Mouse (Mus musculus) ES-E14 (cell line): ENCODE data around the gene Ugt2a3. TPM values are rescaled to one million over a fixed set of nuclear protein-coding genes. Genes with fewer than 3 reads are reported as not detected.
"Not testable (repeated sequence)": the region's sequence is repeated elsewhere in the genome, so short reads cannot be mapped to it uniquely, and the experiment has no call there.

Experiments
- DNase-seq: peaks from one replicate; pipeline ENCODE4 v3.0.0-alpha.2; 2013; ENCODE audit warnings: low read depth, low spot score
- H3K27ac ChIP-seq: 2 replicates; pipeline ENCODE4 v1.5.1; 2012; ENCODE audit warnings: low read depth, mild to moderate bottlenecking, low read length, moderate library complexity, mixed read lengths; ENCODE audit not compliant: poor library complexity, insufficient read depth, severe bottlenecking
- H3K36me3 ChIP-seq: 2 replicates; pipeline ENCODE4 v1.6.1; 2012; ENCODE audit warnings: mild to moderate bottlenecking, low read length, moderate library complexity, mixed read lengths; ENCODE audit not compliant: control insufficient read depth, poor library complexity, insufficient read depth, severe bottlenecking
- H3K4me1 ChIP-seq, 2 experiments: fragments of 150-350 bp in 1 of 2; sonication (generic) in 1 of 2; 2 replicates each; pipeline ENCODE4 v1.6.1; 2012; ENCODE audit warnings: low read length in 2 of 2, mild to moderate bottlenecking in 1 of 2, mixed read lengths in 1 of 2; ENCODE audit not compliant: control insufficient read depth in 2 of 2, insufficient read depth in 2 of 2, poor library complexity in 1 of 2
- H3K4me3 ChIP-seq, 2 experiments: fragments of 150-350 bp in 1 of 2; sonication (generic) in 1 of 2; 2 replicates each; pipeline ENCODE4 v1.5.1; 2012; ENCODE audit warnings: low read length in 2 of 2, low read depth in 1 of 2, mild to moderate bottlenecking in 1 of 2, mixed read lengths in 1 of 2; ENCODE audit not compliant: insufficient read depth in 1 of 2, poor library complexity in 1 of 2, severe bottlenecking in 1 of 2
- H3K9ac ChIP-seq: 2 replicates; pipeline ENCODE4 v1.6.1; 2012; ENCODE audit warnings: low read depth, mild to moderate bottlenecking, low read length, mixed read lengths; ENCODE audit not compliant: poor library complexity, insufficient read depth, severe bottlenecking
- H3K9me3 ChIP-seq: fragments of 150-350 bp; sonication (generic); 2 replicates; pipeline ENCODE4 v1.6.1; 2012; ENCODE audit warnings: low read depth, mild to moderate bottlenecking, low read length; ENCODE audit not compliant: control insufficient read depth, insufficient read depth
- CHD2 ChIP-seq: IDR thresholded peaks from 2 replicates; pipeline ENCODE4 v1.6.1; 2014; ENCODE audit warnings: mild to moderate bottlenecking, low read depth, low read length, inconsistent platforms
- HCFC1 ChIP-seq: IDR thresholded peaks from 2 replicates; pipeline ENCODE4 v1.6.1; 2012; ENCODE audit warnings: low read length, inconsistent platforms, borderline replicate concordance; ENCODE audit not compliant: insufficient read depth
- MAFK ChIP-seq: IDR thresholded peaks from 2 replicates; pipeline ENCODE4 v1.6.1; 2014; ENCODE audit warnings: mild to moderate bottlenecking, low read depth, low read length, inconsistent platforms; ENCODE audit not compliant: insufficient read depth
- ZC3H11A ChIP-seq: IDR thresholded peaks from 2 replicates; pipeline ENCODE4 v1.6.1; 2012; ENCODE audit warnings: low read depth, mild to moderate bottlenecking, inconsistent platforms, low read length, borderline replicate concordance
- ZNF384 ChIP-seq: IDR thresholded peaks from 2 replicates; pipeline ENCODE4 v1.6.1; 2012; ENCODE audit warnings: low read depth, low read length, inconsistent platforms
- in situ Hi-C, 2 experiments: fragments of 600-800 bp; cut with MboI; formaldehyde crosslinking; loops; one replicate each; pipeline ENCODE4 v1.15.1; 2025; ENCODE audit warnings: low sequenced_read_pairs in 2 of 2, inconsistent platforms in 1 of 2; ENCODE audit not compliant: unreplicated experiment in 2 of 2
- total RNA-seq: library from RNA; depleted of rRNA; stranded (reverse); fragments of 300-350 nt; gene quantifications from 2 replicates; pipeline ENCODE4 v1.2.3, GENCODE M21; 2012; rRNA removed

The Ugt2a3 gene
- total RNA-seq, result not detected in 2 replicates

DNA sequence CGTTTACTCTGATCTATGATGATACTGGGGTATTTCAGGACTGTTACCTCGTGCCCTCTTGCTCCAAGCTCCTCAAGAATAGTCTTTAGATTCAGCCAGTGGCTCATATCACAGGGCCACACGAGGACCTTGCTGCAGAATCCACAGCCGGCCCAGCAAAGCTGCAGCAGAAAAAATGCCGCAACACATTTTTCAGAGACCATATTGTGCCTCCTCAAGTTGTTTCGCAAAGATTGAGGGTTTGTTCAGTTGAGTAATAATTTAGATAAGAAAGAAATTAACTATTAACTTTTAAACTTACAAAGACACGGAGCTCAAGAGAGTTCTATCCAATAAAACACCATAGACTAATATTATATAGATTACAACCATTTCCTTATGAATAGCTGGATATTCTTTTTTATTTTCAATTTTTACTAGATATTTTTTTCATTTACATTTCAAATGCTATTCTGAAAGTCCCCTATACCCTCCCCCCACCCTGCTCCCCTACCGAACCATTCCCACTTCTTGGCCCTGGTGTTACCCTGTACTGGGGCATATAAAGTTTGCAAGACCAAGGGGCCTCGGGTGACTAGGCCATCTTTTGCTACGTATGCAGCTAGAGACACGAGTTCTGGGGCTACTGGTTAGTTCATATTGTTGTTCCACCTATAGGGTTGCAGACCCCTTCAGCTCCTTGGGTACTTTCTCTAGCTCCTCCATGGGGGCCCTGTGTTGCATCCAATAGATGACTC, at the start of gene Ugt2a3:
Gene Ugt2a3 (minus strand): TSS at position 235 of the 737 bp plus-strand sequence.
- DNase-seq, result no peak
- H3K4me1 ChIP-seq, result no peaks in the 10 kb centered on the region
- no peak within 1 kb of the TSS for H3K4me3 ChIP-seq
- no peak within 1 kb of the TSS for H3K27ac ChIP-seq
- no peaks in the 10 kb centered on the region for H3K36me3 ChIP-seq
- in situ Hi-C loops, result no loop called here
- TF ChIP-seq ZC3H11A (no peak), HCFC1 (no peak), CHD2 (no peak), MAFK (no peak), ZNF384 (no peak)
- no peaks in the 10 kb centered on the region for H3K9me3 ChIP-seq
- H3K9ac ChIP-seq, result no peak within 1 kb of the TSS

DNA sequence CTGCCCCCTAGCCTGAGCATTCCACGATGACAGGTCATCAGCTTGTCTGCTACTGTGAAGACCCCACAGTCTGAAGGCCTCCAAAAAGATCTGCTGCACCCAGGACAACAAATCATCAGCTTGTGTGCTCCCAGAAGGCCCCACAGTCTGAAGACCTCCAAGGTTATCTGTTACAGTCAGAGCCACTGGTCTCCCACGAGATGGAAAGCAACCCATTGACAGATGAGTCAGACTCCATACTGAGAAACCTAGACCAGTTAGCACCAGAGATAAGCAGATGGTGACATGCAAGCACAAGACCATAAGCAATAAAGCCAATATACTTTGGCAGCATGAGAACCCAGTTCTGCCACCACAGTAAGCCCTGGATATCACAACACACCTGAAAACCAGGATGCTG, 43.2 kb upstream of the Ugt2a3 start:
- no peaks in the 10 kb centered on the region for H3K36me3 ChIP-seq
- in situ Hi-C loops, result no loop called here
- H3K4me1 ChIP-seq, result no peaks in the 10 kb centered on the region
- TF ChIP-seq ZC3H11A, result no peak
- TF ChIP-seq HCFC1, result no peak
- TF ChIP-seq CHD2, result no peak
- TF ChIP-seq MAFK, result no peak
- TF ChIP-seq ZNF384, result no peak
- DNase-seq, result no peak
- no peaks in the 10 kb centered on the region for H3K9me3 ChIP-seq
- no peak overlapping the region for H3K4me3 ChIP-seq
- H3K9ac ChIP-seq, result no peak overlapping the region
- H3K27ac ChIP-seq, result no peak overlapping the region

DNA sequence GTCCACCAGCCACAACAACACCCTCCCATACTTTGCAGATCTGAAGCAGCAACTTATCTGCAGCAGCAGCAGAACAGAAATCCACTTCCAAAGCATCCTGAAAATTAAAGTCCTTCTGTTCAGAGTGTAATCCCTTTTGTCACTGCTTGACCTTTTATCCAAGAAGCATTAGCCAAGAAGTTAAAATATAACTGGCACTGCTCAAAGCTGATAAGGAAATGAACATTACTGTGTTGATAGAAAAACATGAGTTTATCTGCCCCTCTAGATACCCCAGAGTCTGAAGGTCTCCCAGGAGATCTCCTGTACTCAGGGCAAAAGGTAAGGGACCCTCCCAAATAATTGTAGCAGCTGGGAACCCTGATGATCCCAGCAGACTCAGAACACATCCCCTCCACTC, 42.8 kb upstream of the Ugt2a3 start:
- TF ChIP-seq ZNF384 (no peak), CHD2 (no peak), MAFK (no peak), ZC3H11A (no peak), HCFC1 (no peak)
- in situ Hi-C loops, result no loop called here
- no peak overlapping the region for H3K27ac ChIP-seq

DNA sequence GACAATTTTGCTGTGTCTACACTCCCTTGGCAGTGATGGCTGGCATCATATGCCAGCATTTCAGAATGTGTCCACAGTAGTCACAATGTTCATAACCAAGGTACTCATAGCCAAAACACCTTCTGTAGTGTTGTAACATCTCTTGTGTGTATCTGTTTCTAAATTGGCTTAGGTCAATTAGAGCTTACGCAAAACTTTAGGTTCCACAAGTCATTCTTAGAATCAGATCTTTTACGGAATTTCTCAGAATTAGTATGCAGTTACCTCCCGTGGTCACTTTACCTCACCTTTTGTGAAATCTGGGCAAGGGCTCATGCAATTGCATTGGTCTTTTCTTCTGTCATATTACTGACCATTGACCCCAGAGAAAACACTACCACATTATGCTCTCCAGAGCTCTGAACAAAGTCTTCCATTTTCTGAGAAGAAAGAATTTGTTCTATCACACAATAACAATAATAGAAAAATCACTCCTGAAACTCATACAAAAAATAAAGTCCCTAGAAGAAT, 38.9 kb upstream of the Ugt2a3 start:
- Histone ChIP-seq H3K9me3 (no peaks in the 10 kb centered on the region), H3K9ac (no peak overlapping the region), H3K4me3 (no peak overlapping the region), H3K36me3 (no peaks in the 10 kb centered on the region), H3K27ac (no peak overlapping the region), H3K4me1 (no peaks in the 10 kb centered on the region)
- TF ChIP-seq CHD2, result no peak
- no peak for TF ChIP-seq HCFC1
- TF ChIP-seq ZNF384, result no peak
- in situ Hi-C loops, result no loop called here
- no peak for DNase-seq

More for the DNA sequence above, 42.8 kb upstream of the Ugt2a3 start:
- Histone ChIP-seq H3K4me1 (no peaks in the 10 kb centered on the region), H3K4me3 (no peak overlapping the region), H3K9me3 (no peaks in the 10 kb centered on the region), H3K36me3 (no peaks in the 10 kb centered on the region), H3K9ac (no peak overlapping the region)
- no peak for DNase-seq

DNA sequence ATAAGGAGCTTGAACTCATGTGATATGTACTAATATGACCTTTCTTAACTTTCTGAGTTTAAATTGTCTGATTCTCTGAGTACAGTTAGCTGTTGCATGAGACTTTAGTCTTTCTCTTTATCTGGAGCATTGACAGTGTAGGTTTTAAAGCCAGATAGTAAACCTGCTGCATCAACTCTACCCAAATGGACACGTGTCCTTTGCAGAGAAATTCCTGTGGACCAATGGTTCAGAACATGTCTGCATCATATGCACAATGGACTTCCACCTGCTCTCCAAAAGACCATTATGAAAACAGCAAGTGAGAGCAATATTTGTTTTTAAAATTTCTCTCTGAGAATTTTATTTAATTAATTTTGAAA, 36.5 kb upstream of the Ugt2a3 start:
- in situ Hi-C loops, result no loop called here
- Histone ChIP-seq H3K36me3 (no peaks in the 10 kb centered on the region), H3K9ac (no peak overlapping the region), H3K4me1 (no peaks in the 10 kb centered on the region), H3K9me3 (no peaks in the 10 kb centered on the region), H3K27ac (no peak overlapping the region), H3K4me3 (no peak overlapping the region)
- TF ChIP-seq ZC3H11A (no peak), CHD2 (no peak), MAFK (no peak), HCFC1 (no peak), ZNF384 (no peak)
- DNase-seq, result no peak

DNA sequence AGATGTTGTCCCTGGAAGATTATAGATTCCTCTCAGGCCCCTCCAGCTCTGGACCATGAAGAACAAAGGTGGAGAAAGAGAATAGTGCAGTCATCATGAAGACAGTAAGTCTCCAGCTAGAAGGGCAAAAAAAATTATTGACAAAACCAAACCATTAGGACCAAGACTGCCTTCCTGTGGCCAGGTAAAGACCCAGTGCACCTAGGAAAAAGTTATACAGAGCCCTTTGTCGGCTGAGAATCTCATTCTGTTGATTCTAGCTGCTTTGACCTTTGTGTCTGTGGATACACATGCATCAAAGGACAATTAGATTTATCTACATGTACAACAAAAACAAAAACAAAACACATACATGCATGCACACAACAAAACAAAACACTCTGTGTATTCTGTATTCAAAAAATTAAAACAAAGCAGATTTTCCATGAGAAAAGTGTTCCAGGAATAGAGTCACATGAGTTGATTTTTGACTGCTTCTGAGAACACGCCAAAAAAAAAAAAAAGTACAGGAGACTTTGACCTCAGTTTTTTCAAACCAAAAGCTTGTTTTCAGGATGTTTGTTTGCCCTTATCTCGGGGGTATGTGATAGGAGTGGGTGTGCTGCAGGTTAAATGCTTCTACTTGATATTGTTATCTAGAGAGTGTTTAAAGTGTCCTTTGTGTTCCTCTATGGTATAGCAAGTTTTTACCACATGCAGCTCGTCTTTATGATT, 36.0 kb upstream of the Ugt2a3 start:
- H3K36me3 ChIP-seq, H3K4me1 ChIP-seq, H3K9ac ChIP-seq, in situ Hi-C loops, DNase-seq, H3K4me3 ChIP-seq, H3K9me3 ChIP-seq, H3K27ac ChIP-seq: not testable (repeated sequence)
